Mouse (Mus musculus): ENCODE measurements around the gene Zfp324. TPM values are rescaled to one million over a fixed set of nuclear protein-coding genes. Genes with fewer than 3 reads are reported as not detected.
A peak's percentile ranks its signal among the peaks of the same experiment; 100 is the strongest.

The Zfp324 gene
- polyA plus RNA-seq, 1 experiment = 0.27 TPM

DNA sequence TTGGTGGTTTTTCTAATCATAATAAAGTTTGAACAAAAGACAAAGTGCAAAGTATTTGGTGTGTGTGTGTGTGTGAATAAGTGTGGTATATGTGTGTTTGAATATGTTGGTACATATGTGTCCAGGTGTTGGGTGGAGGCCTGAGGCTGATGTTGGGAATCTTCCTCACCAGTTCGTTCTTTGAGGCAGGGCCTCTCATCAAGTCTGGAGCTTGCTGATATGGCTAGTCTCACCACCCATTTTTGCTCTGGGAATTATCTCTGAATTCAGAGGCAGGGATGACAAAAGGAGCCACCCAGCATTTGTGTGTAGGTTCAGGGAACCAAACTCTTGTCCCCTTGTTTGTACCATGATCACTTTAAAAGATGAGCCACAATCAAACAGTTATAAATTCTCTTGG, 20.1 kb downstream of the Zfp324 start:
- Histone ChIP-seq H3K4me1 (ENCODE audit: control insufficient read depth) (peaks cover 62% of the 10 kb centered on the region), H3K27me3 (ENCODE audit: control insufficient read depth) (no peaks in the 10 kb centered on the region), H3K36me3 (ENCODE audit: control insufficient read depth) (peaks cover 35% of the 10 kb centered on the region), H3K4me3 (replicated peaks) (no peak overlapping the region), H3K9me3 (ENCODE audit: control insufficient read depth, low read length) (peaks cover 9% of the 10 kb centered on the region)
- no peak for TF ChIP-seq GATA1 (IDR thresholded peaks at IDR 0.05; ENCODE audit: low read length)
- peak; percentile 54; the same call in 2 of the 3 replicates for TF ChIP-seq TAL1 (IDR thresholded peaks at IDR 0.05; ENCODE audit: low read length)

DNA sequence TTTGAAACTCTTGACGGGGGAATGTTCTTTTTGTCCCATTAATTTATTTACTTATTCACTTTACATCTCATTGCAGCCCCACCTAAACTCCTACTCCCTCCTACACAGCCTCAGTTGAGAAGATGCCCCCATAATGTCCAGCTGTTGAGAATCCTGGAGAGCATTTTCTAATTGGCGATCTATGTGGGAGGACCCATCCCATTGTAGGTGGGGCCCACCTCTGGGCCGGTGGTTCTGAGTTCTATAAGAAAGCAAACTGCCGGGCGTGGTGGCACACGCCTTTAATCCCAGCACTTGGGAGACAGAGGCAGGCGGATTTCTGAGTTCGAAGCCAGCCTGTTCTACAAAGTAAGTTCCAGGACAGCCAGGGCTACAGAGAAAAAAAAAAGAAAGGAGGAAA, 21.3 kb downstream of the Zfp324 start:
- H3K4me1 ChIP-seq (ENCODE audit: control insufficient read depth) = peaks cover 66% of the 10 kb centered on the region
- peaks cover 3% of the 10 kb centered on the region; the same call in 1 of the 2 replicates for H3K27me3 ChIP-seq (ENCODE audit: control insufficient read depth)
- no peak for TF ChIP-seq TAL1 (IDR thresholded peaks at IDR 0.05; ENCODE audit: low read length)
- no peak for TF ChIP-seq GATA1 (IDR thresholded peaks at IDR 0.05; ENCODE audit: low read length)
- no peak overlapping the region for H3K4me3 ChIP-seq (replicated peaks)
- peaks cover 9% of the 10 kb centered on the region for H3K9me3 ChIP-seq (ENCODE audit: control insufficient read depth, low read length)
- H3K36me3 ChIP-seq (ENCODE audit: control insufficient read depth) = peaks cover 29% of the 10 kb centered on the region

DNA sequence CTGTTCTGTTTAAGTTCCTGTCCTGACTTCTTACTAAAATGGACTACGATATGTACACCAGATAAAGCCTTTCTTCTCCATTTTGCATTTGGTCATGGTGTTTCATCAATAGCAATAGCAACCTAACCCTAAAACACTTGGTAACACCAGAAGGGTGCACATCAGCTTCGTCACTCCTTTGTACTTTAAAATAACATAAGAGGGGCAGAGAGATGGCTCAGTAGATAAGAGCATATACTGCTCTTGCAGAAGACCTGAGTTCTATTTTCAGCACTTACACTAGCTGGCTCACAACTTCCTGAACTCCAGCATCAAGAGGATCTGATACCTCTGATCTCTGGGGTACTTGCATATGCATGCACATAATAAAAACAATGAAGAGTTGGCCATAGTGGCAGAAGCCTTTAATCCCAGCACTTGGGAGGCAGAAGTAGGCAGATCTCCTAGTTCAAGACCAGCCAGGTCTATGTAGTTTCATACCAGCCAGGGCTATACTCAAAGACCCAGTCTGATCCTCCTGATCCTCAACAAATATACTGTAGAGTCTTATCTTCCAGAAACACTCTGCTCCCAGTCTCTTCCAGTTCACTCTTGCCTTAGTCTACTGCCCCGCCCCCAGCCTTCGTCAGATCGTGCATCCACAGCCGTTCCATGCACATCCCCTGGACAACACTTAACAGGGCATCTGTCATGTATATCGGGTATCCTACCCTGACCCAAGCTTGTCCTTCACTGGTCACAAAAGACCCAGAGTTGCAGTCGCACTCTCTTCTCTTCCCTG, 22.0 kb downstream of the Zfp324 start:
- Histone ChIP-seq H3K36me3 (ENCODE audit: control insufficient read depth) (peaks cover 22% of the 10 kb centered on the region), H3K4me1 (ENCODE audit: control insufficient read depth) (peaks cover 70% of the 10 kb centered on the region), H3K9me3 (ENCODE audit: control insufficient read depth, low read length) (peaks cover 9% of the 10 kb centered on the region), H3K27me3 (ENCODE audit: control insufficient read depth) (peaks cover 3% of the 10 kb centered on the region; the same call in 1 of the 2 replicates), H3K4me3 (replicated peaks) (no peak overlapping the region)
- peak; percentile 77 for TF ChIP-seq GATA1 (IDR thresholded peaks at IDR 0.05; ENCODE audit: low read length)
- no peak for TF ChIP-seq TAL1 (IDR thresholded peaks at IDR 0.05; ENCODE audit: low read length)

DNA sequence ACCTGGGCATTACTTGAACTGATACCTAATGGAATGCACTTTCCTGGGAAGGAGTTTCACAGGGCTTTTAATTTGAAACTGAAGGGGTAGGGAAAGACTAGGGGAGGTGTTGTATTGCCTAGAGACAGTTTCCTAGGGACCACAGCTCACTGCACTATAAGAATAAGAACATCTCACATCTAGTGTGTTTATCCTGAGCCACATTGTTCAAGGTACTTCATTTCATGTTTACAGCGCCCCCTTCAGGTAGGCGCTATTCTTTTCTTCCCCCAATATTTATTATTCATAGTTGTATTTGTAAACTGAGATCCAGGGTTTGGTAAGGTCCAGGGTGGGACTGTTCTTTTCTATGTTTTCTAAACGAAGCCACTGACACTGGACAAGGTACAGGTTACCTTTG, 26.6 kb downstream of the Zfp324 start:
- Histone ChIP-seq H3K27me3 (ENCODE audit: control insufficient read depth) (peaks cover 7% of the 10 kb centered on the region), H3K9me3 (ENCODE audit: control insufficient read depth, low read length) (no peaks in the 10 kb centered on the region), H3K36me3 (ENCODE audit: control insufficient read depth) (no peaks in the 10 kb centered on the region; the same call in 1 of the 2 replicates), H3K4me3 (replicated peaks) (no peak overlapping the region), H3K4me1 (ENCODE audit: control insufficient read depth) (peaks cover 34% of the 10 kb centered on the region)
- TF ChIP-seq GATA1 (IDR thresholded peaks at IDR 0.05; ENCODE audit: low read length) (no peak), TAL1 (IDR thresholded peaks at IDR 0.05; ENCODE audit: low read length) (no peak)

DNA sequence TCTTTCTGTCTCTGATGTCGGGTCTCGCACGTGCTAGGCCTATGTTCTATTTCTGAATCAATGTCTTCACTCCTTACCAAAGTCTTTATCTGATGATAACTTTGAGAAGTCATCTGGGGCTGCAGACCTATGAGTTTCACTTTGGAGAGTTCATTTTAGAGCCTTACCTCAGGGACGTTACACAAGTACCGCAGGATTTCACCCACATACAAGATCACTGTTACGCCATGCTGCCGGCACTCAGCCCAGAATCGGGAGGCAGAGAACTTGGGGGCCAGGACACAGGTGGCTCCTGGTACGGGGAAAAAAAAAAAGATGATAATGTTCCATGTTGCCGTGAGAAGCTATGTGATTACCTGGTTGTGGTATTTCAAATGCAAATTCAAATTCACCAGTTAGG, 27.5 kb downstream of the Zfp324 start:
- no peaks in the 10 kb centered on the region; the same call in 1 of the 2 replicates for H3K36me3 ChIP-seq (ENCODE audit: control insufficient read depth)
- no peak overlapping the region for H3K4me3 ChIP-seq (replicated peaks)
- H3K4me1 ChIP-seq (ENCODE audit: control insufficient read depth) = peaks cover 25% of the 10 kb centered on the region
- peaks cover 10% of the 10 kb centered on the region for H3K27me3 ChIP-seq (ENCODE audit: control insufficient read depth)
- TF ChIP-seq GATA1 (IDR thresholded peaks at IDR 0.05; ENCODE audit: low read length) = no peak
- TF ChIP-seq TAL1 (IDR thresholded peaks at IDR 0.05; ENCODE audit: low read length) = no peak
- no peaks in the 10 kb centered on the region for H3K9me3 ChIP-seq (ENCODE audit: control insufficient read depth, low read length)

DNA sequence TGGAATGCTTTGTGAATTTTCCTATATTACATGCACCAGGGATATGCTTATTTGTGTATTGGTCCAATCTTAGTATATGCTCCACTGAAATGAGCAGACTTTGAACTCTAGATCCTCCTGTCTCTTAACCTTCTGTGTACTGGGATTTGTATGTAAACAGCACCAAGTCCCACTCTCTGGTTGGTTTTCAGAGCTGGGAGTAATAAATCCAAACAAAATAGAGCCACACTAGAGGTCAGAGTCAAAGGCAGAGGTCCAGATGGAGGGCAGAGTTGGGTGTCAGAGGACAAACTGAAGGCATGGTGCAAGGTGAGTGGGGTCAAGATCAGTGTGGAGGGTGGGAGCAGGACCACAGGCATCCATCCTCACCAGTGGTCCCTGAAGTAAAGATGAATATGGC, 30.2 kb downstream of the Zfp324 start:
- no peaks in the 10 kb centered on the region for H3K36me3 ChIP-seq (ENCODE audit: control insufficient read depth)
- no peak overlapping the region for H3K4me3 ChIP-seq (replicated peaks)
- H3K4me1 ChIP-seq (ENCODE audit: control insufficient read depth) = peaks cover 10% of the 10 kb centered on the region
- no peak for TF ChIP-seq GATA1 (IDR thresholded peaks at IDR 0.05; ENCODE audit: low read length)
- no peak for TF ChIP-seq TAL1 (IDR thresholded peaks at IDR 0.05; ENCODE audit: low read length)
- no peaks in the 10 kb centered on the region for H3K9me3 ChIP-seq (ENCODE audit: control insufficient read depth, low read length)
- H3K27me3 ChIP-seq (ENCODE audit: control insufficient read depth) = peaks cover 9% of the 10 kb centered on the region

DNA sequence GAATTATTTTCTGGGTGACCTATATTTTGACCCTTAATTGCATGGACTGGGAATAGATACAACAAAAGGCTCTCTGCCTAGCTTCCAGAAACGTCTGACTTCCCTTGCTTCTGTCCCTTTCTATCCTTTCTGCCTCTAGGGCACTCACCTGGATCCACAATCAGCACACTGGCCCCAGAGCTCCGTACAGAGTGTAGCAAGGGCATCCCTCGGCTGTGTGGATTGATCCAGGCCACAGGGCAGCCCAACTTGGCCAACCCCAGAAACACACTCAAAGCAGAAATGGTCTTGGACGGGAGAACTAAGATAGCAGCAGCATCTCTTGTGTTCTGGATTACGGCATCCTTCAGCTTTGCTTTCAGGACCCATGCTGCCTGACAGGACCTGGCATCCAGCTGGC, 31.6 kb downstream of the Zfp324 start:
- H3K4me1 ChIP-seq (ENCODE audit: control insufficient read depth) = peaks cover 3% of the 10 kb centered on the region
- H3K36me3 ChIP-seq (ENCODE audit: control insufficient read depth) = no peaks in the 10 kb centered on the region
- peaks cover 6% of the 10 kb centered on the region for H3K27me3 ChIP-seq (ENCODE audit: control insufficient read depth)
- no peak overlapping the region for H3K4me3 ChIP-seq (replicated peaks)
- TF ChIP-seq GATA1 (IDR thresholded peaks at IDR 0.05; ENCODE audit: low read length) (no peak), TAL1 (IDR thresholded peaks at IDR 0.05; ENCODE audit: low read length) (no peak)
- H3K9me3 ChIP-seq (ENCODE audit: control insufficient read depth, low read length) = no peaks in the 10 kb centered on the region

DNA sequence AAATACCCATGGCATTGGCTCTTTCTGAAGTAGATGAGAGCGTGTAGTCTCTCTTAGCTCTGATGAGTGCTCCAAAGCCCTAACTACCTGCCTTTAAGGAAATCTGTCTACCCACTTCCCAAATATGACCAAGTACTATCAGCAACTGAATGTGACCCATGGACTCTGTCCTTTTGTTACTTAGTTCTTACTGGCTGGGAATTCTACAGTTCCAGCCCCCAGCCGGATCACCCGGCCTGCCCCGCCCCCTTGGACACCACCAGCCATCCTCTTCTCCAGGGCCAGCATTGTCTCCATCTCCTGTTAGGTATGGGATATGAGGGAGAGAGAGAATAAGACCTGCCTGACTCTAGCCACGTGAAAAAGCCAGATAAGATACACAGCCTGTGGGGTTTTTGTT, 32.4 kb downstream of the Zfp324 start, which contains the start of gene Slc27a5:
TSS of gene Slc27a5 (minus strand) at position 140 of the 400 bp plus-strand sequence.
- no peaks in the 10 kb centered on the region for H3K36me3 ChIP-seq (ENCODE audit: control insufficient read depth)
- H3K9me3 ChIP-seq (ENCODE audit: control insufficient read depth, low read length) = no peaks in the 10 kb centered on the region
- peaks cover 6% of the 10 kb centered on the region for H3K27me3 ChIP-seq (ENCODE audit: control insufficient read depth)
- H3K4me3 ChIP-seq (replicated peaks) = no peak within 1 kb of the TSS
- TF ChIP-seq TAL1 (IDR thresholded peaks at IDR 0.05; ENCODE audit: low read length) (no peak), GATA1 (IDR thresholded peaks at IDR 0.05; ENCODE audit: low read length) (no peak)
- no peaks in the 10 kb centered on the region for H3K4me1 ChIP-seq (ENCODE audit: control insufficient read depth)

DNA sequence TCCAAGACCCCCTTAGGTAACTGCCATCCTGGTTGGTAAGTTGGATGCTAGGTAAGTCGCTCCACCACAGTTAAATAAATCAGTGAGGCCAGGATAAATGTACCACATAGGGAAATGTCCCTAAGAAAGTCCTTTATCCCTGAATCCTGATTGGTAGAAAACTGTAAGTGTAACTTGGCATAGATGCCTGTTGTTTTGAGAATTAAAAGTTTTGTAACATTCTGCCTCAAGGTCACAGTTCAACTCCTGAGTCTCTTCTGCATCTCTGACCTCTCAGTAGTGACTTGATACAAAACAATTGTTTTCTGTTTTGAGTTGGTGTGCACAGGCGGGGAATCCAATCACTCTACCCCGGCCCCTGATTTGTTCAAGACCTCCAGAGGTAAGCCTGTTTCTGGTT, 33.2 kb downstream of the Zfp324 start, which contains the start of gene Trim28:
TSS of gene Trim28 (plus strand) at position 264 of the 400 bp plus-strand sequence.
- no peak within 1 kb of the TSS for H3K4me3 ChIP-seq (replicated peaks)
- no peaks in the 10 kb centered on the region for H3K9me3 ChIP-seq (ENCODE audit: control insufficient read depth, low read length)

More for the DNA sequence above, 33.2 kb downstream of the Zfp324 start, which contains the start of gene Trim28:
- H3K36me3 ChIP-seq (ENCODE audit: control insufficient read depth) = no peaks in the 10 kb centered on the region
- H3K4me1 ChIP-seq (ENCODE audit: control insufficient read depth) = no peaks in the 10 kb centered on the region
- H3K27me3 ChIP-seq (ENCODE audit: control insufficient read depth) = peaks cover 6% of the 10 kb centered on the region
- TF ChIP-seq GATA1 (IDR thresholded peaks at IDR 0.05; ENCODE audit: low read length) (no peak), TAL1 (IDR thresholded peaks at IDR 0.05; ENCODE audit: low read length) (no peak)

All from erythroblast, embryonic 14.5 days (primary cell).